Mouse (Mus musculus) lung, postnatal 0 days (tissue): ENCODE results near the gene Cog4. TPM values are rescaled to one million over a fixed set of nuclear protein-coding genes. Genes with fewer than 3 reads are reported as not detected.
A peak's percentile ranks its signal among the peaks of the same experiment; 100 is the strongest.

Source experiments
- ATAC-seq: fragments of 200-750 bp; cut with Nextera tagmentation; 2 replicates; pipeline ENCODE4 v1.8.0; 2017; ENCODE audit warnings: moderate library complexity
- DNase-seq: peaks from one replicate; pipeline ENCODE4 v3.0.0-alpha.2; 2016; ENCODE audit warnings: low spot score
- H3K27ac ChIP-seq: fragments of 300-500 bp; sonication (generic); 2 replicates; pipeline ENCODE4 v1.5.1; 2014; ENCODE audit warnings: antibody characterized with exemption, mild to moderate bottlenecking, low read length, mixed read lengths
- H3K27me3 ChIP-seq: fragments of 300-500 bp; sonication (generic); replicated peaks from 2 replicates; pipeline ENCODE4 v1.6.1; 2014; ENCODE audit warnings: low read length, mixed read lengths; ENCODE audit not compliant: insufficient read depth
- H3K36me3 ChIP-seq: fragments of 300-500 bp; sonication (generic); 2 replicates; pipeline ENCODE4 v1.6.1; 2014; ENCODE audit warnings: low read length, mixed read lengths; ENCODE audit not compliant: insufficient read depth
- H3K4me1 ChIP-seq: fragments of 300-500 bp; sonication (generic); 2 replicates; pipeline ENCODE4 v1.6.1; 2014; ENCODE audit warnings: antibody characterized with exemption, low read depth, low read length, mixed read lengths; ENCODE audit not compliant: insufficient read depth
- H3K4me2 ChIP-seq: fragments of 300-500 bp; sonication (generic); replicated peaks from 2 replicates; pipeline ENCODE4 v1.6.1; 2014; ENCODE audit warnings: low read depth, mild to moderate bottlenecking, low read length, moderate library complexity, mixed read lengths
- H3K4me3 ChIP-seq: fragments of 300-500 bp; sonication (generic); 2 replicates; pipeline ENCODE4 v1.5.1; 2014; ENCODE audit warnings: low read depth, low read length
- H3K9ac ChIP-seq: fragments of 300-500 bp; sonication (generic); replicated peaks from 2 replicates; pipeline ENCODE4 v1.6.1; 2014; ENCODE audit warnings: low read depth, mild to moderate bottlenecking
- H3K9me3 ChIP-seq: fragments of 300-500 bp; sonication (generic); 2 replicates; pipeline ENCODE4 v1.6.1; 2016; ENCODE audit warnings: low read length, mixed read lengths
- CTCF ChIP-seq: IDR thresholded peaks from 2 replicates; pipeline ENCODE4 v1.5.1; 2016; ENCODE audit warnings: antibody characterized with exemption, mild to moderate bottlenecking
- EP300 ChIP-seq: IDR thresholded peaks from 2 replicates; pipeline ENCODE4 v1.6.1; 2016; ENCODE audit warnings: antibody characterized with exemption, mild to moderate bottlenecking, control low read depth
- WGBS: fragments of 180-500 bp; shearing (Covaris S2); extraction: QIAGEN DNeasy Blood & Tissue Kit; methylation state at CpG from one replicate; pipeline ENCODE4 v1.1.7; 2014; 5-methylcytosine and 5-hydroxymethylcytosine counted together
- polyA plus RNA-seq: library from polyadenylated mRNA; unstranded; fragments of >200 nt; fragmentation: Nextera tagmentation; extraction: Ambion mirVana; gene quantifications from 2 replicates; pipeline ENCODE4 v1.2.1, GENCODE M21; 2015

The Cog4 gene
- polyA plus RNA-seq, 1 experiment from 2014 or later, result 43.3 TPM

- Histone ChIP-seq H3K27ac (no peak overlapping the region), H3K9ac (no peak overlapping the region), H3K4me2 (no peak overlapping the region), H3K9me3 (no peaks in the 10 kb centered on the region), H3K27me3 (no peaks in the 10 kb centered on the region), H3K36me3 (no peaks in the 10 kb centered on the region), H3K4me3 (no peak overlapping the region), H3K4me1 (peaks cover 4% of the 10 kb centered on the region; the same call in 1 of the 2 replicates)
- TF ChIP-seq EP300 (peak; percentile 68; the same call in 1 of the 2 replicates), CTCF (no peak)
- ATAC-seq (peak; percentile 80), DNase-seq (peak; percentile 66)
- 55% methylated on average over 12 of the region's 12 CpGs for WGBS
Observed at GRCm38 (mm10) chr8:110931176-110931939, 85.0 kb downstream of the Cog4 start.

Other genes starting within 250 kb of the Cog4 start
- 10.0 and 11.1 TPM in 2 replicates for gene Vac14, start 228.0 kb upstream of the Cog4 start, polyA plus RNA-seq
- 13.8 and 16.6 TPM in 2 replicates for gene Mtss1l, start 125.1 kb upstream of the Cog4 start, polyA plus RNA-seq
- 23.3 and 29.6 TPM in 2 replicates for gene Il34, start 40.7 kb upstream of the Cog4 start, polyA plus RNA-seq
- 41.1 and 45.3 TPM in 2 replicates for gene Sf3b3, start 187 bp downstream of the Cog4 start, polyA plus RNA-seq
- gene Fuk, start 55.9 kb downstream of the Cog4 start, polyA plus RNA-seq, result 6.2 and 6.7 TPM in 2 replicates
- 15.5 and 16.7 TPM in 2 replicates for gene St3gal2, start 73.3 kb downstream of the Cog4 start, polyA plus RNA-seq
- gene Ddx19a, start 151.2 kb downstream of the Cog4 start, polyA plus RNA-seq, result 6.8 and 8.4 TPM in 2 replicates
- 3.4 and 3.7 TPM in 2 replicates for gene Ddx19b, start 185.2 kb downstream of the Cog4 start, polyA plus RNA-seq
- gene Aars, start 186.5 kb downstream of the Cog4 start, polyA plus RNA-seq, result 25.2 and 26.0 TPM in 2 replicates
- 4.2 and 5.0 TPM in 2 replicates for gene Exosc6, start 209.7 kb downstream of the Cog4 start, polyA plus RNA-seq
- not detected in 2 replicates for gene Clec18a, start 245.8 kb downstream of the Cog4 start, polyA plus RNA-seq
- gene Pdpr, start 248.0 kb downstream of the Cog4 start, polyA plus RNA-seq, result 6.5 and 7.1 TPM in 2 replicates